Comparison of ENCODE assay signal across 9 mouse cellular contexts in genomic region chr15:80289436-80289835, GRCm38 (mm10). TPM values are rescaled to one million over a fixed set of nuclear protein-coding genes. Genes with fewer than 3 reads are reported as not detected.
DNase-seq lines count a peak whose midpoint lies in the region; TF ChIP-seq lines count a peak whose summit lies in the region.
"Had no signal": no experiment of that assay in that cellular context is flagged by ENCODE, and none has a peak within 500 bp of the region (broad histone marks: within the 10 kb centered on the region; RNA-seq: fewer than 3 reads in every experiment).

No protein-coding gene starts in this region.

- intact Hi-C loops in heart, postnatal 14 days (cut with DNase I): loop anchor here (5.0 to 10.0 kb wide), 2 partner anchors 195 to 403 kb away; no protein-coding TSS in a partner anchor

- 8% methylated on average over 10 of the region's 10 CpGs for WGBS in embryonic facial prominence, embryonic 10.5 days

- H3K9me3 ChIP-seq in ES-E14 (ENCODE audit: control insufficient read depth, insufficient read depth, low read depth, low read length): no peaks in the 10 kb centered on the region
- H3K9me3 ChIP-seq in embryonic facial prominence, embryonic 10.5 days: no peaks in the 10 kb centered on the region

- peak overlapping the region in 1 of 2 experiments; percentile 41; a peak in 1 of 4 replicates for H3K4me3 ChIP-seq in ES-E14 (ENCODE audit: insufficient read depth in 1 of 2, low read depth in 1 of 2, low read length in 2 of 2, poor library complexity in 1 of 2, severe bottlenecking in 1 of 2)
- H3K4me3 ChIP-seq in embryonic facial prominence, embryonic 10.5 days: no peak overlapping the region

- H3K27ac ChIP-seq in ES-E14 (ENCODE audit: insufficient read depth, low read depth, low read length, poor library complexity, severe bottlenecking): no peak overlapping the region
- H3K27ac ChIP-seq in embryonic facial prominence, embryonic 10.5 days (replicated peaks): no peak overlapping the region

- H3K27me3 ChIP-seq in embryonic facial prominence, embryonic 10.5 days (replicated peaks; ENCODE audit: low read depth, poor library complexity, severe bottlenecking): peaks cover 81% of the 10 kb centered on the region

- peaks cover 0 to 5% of the 10 kb centered on the region in 2 experiments; a peak in 2 of 4 replicates for H3K4me1 ChIP-seq in ES-E14 (ENCODE audit: control insufficient read depth in 2 of 2, insufficient read depth in 2 of 2, low read length in 2 of 2, poor library complexity in 1 of 2)
- peaks cover 24% of the 10 kb centered on the region for H3K4me1 ChIP-seq in embryonic facial prominence, embryonic 10.5 days

- no peak overlapping the region; the same call in 1 of the 2 replicates for H3K9ac ChIP-seq in ES-E14 (ENCODE audit: insufficient read depth, low read depth, low read length, poor library complexity, severe bottlenecking)

- in situ Hi-C loops in ES-E14 (cut with MboI; ENCODE audit: low sequenced_read_pairs in 2 of 2, unreplicated experiment in 2 of 2): no loop called here

- DNase-seq in ES-E14 (ENCODE audit: low read depth, low spot score): peak; percentile 97
- peak; percentile 90 for DNase-seq in adrenal gland, postnatal 14 days
- DNase-seq in embryonic facial prominence, embryonic 10.5 days (ENCODE audit: low spot score): peak; percentile 78
- DNase-seq in heart, postnatal 14 days: peak; percentile 60 to 66
- peak; percentile 70 for DNase-seq in layer of hippocampus, adult 9-11 months
- DNase-seq in lung, postnatal 25 days (ENCODE audit: low spot score): peak; percentile 71
- DNase-seq in right cerebral cortex, adult 2 months (ENCODE audit: low spot score in 2 of 2): peak; percentile 80 to 87
- peak; percentile 46 for DNase-seq in urinary bladder, postnatal 25 days (ENCODE audit: low spot score)

- H3K36me3 ChIP-seq in ES-E14 (ENCODE audit: control insufficient read depth, insufficient read depth, low read length, poor library complexity, severe bottlenecking): no peaks in the 10 kb centered on the region
- no peaks in the 10 kb centered on the region for H3K36me3 ChIP-seq in embryonic facial prominence, embryonic 10.5 days (replicated peaks)

TF ChIP-seq in ES-E14, 5 proteins besides CTCF, POLR2A, EP300 and RAD21:
- TF ChIP-seq HCFC1 (IDR thresholded peaks at IDR 0.05; ENCODE audit: borderline replicate concordance, insufficient read depth, low read length) (no peak), CHD2 (IDR thresholded peaks at IDR 0.05; ENCODE audit: low read depth, low read length) (no peak), ZNF384 (IDR thresholded peaks at IDR 0.05; ENCODE audit: low read depth, low read length) (no peak), MAFK (IDR thresholded peaks at IDR 0.05; ENCODE audit: insufficient read depth, low read depth, low read length) (no peak), ZC3H11A (IDR thresholded peaks at IDR 0.05; ENCODE audit: borderline replicate concordance, low read depth, low read length) (peak; percentile 30; the same call in 1 of the 2 replicates)

RNA-seq across cellular contexts. Expression of gene Cacna1i, which starts 2.4 kb away (rescaled TPM):
- total RNA-seq in ES-E14 (2012; rRNA removed): 0.69 and 1.7 TPM in 2 replicates
- total RNA-seq in adrenal gland, postnatal 14 days (2021): 0.63 and 0.83 TPM in 2 replicates
- polyA plus RNA-seq in embryonic facial prominence, embryonic 10.5 days (2016; fragmentation: Nextera tagmentation; extraction: Ambion mirVana): 0.02 and 0.03 TPM in 2 replicates
- total RNA-seq in heart, postnatal 14 days (2021): under 1 TPM in 1 of 2 experiments, not detected in 1; 0.10 TPM
- polyA plus RNA-seq: lung, embryonic 16.5 days had no signal

RNA-seq across cellular contexts. Expression of gene Rps19bp1, which starts 25.3 kb away (rescaled TPM):
- total RNA-seq in ES-E14 (2012; rRNA removed): 39.1 and 59.4 TPM in 2 replicates
- 34.7 and 35.1 TPM in 2 replicates for total RNA-seq in adrenal gland, postnatal 14 days (2021)
- polyA plus RNA-seq in embryonic facial prominence, embryonic 10.5 days (2016; fragmentation: Nextera tagmentation; extraction: Ambion mirVana): 68.1 and 73.2 TPM in 2 replicates
- total RNA-seq in heart, postnatal 14 days (2021): 10 to 100 TPM; 17.8 to 18.8 TPM

RNA-seq across cellular contexts. Expression of gene Atf4, which starts 34.5 kb away (rescaled TPM):
- 208 and 250 TPM in 2 replicates for total RNA-seq in ES-E14 (2012; rRNA removed)
- 195 TPM in 2 replicates for total RNA-seq in adrenal gland, postnatal 14 days (2021)
- 104 and 111 TPM in 2 replicates for polyA plus RNA-seq in embryonic facial prominence, embryonic 10.5 days (2016; fragmentation: Nextera tagmentation; extraction: Ambion mirVana)
- total RNA-seq in heart, postnatal 14 days (2021): 10 to 100 TPM; 83.7 to 91.1 TPM

RNA-seq across cellular contexts. Expression of gene AC140267.1, which starts 53.8 kb away (rescaled TPM):
- total RNA-seq in ES-E14 (2012; rRNA removed): not detected in 2 replicates
- total RNA-seq in adrenal gland, postnatal 14 days (2021): 7.2 and 15.4 TPM in 2 replicates
- not detected in 2 replicates for polyA plus RNA-seq in embryonic facial prominence, embryonic 10.5 days (2016; fragmentation: Nextera tagmentation; extraction: Ambion mirVana)
- total RNA-seq in heart, postnatal 14 days (2021): 10 to 100 TPM in 1 of 2 experiments, 1 to 10 TPM in 1; 3.4 to 24.9 TPM
- polyA plus RNA-seq: lung, embryonic 16.5 days had no signal

RNA-seq across cellular contexts. Expression of gene Mief1, which starts 55.6 kb away (rescaled TPM):
- total RNA-seq in ES-E14 (2012; rRNA removed): 47.9 and 57.7 TPM in 2 replicates
- 42.3 and 48.6 TPM in 2 replicates for total RNA-seq in adrenal gland, postnatal 14 days (2021)
- 44.4 and 44.5 TPM in 2 replicates for polyA plus RNA-seq in embryonic facial prominence, embryonic 10.5 days (2016; fragmentation: Nextera tagmentation; extraction: Ambion mirVana)
- total RNA-seq in heart, postnatal 14 days (2021): 10 to 100 TPM; 31.0 to 33.0 TPM

Comparison
In these comparisons a context has a peak if more than half of its experiments do, and no peak if none do; other contexts are left out.
1. DNase-seq: peak in every context shown above with its lines; median percentile 97 in ES-E14; 90 in adrenal gland, postnatal 14 days; 84 in right cerebral cortex, adult 2 months; 78 in embryonic facial prominence, embryonic 10.5 days; 71 in lung, postnatal 25 days; 70 in layer of hippocampus, adult 9-11 months; 63 in heart, postnatal 14 days; 46 in urinary bladder, postnatal 25 days.